Mouse (Mus musculus) kidney, embryonic 15.5 days (tissue): ENCODE results near the gene Gas7. TPM values are rescaled to one million over a fixed set of nuclear protein-coding genes. Genes with fewer than 3 reads are reported as not detected.

Experiments
- ATAC-seq: fragments of 200-750 bp; cut with Nextera tagmentation; replicated peaks from 2 replicates; pipeline ENCODE4 v1.8.0; 2017; ENCODE audit warnings: moderate TSS enrichment; ENCODE audit not compliant: low FRiP score
- H3K27ac ChIP-seq: fragments of 300-500 bp; sonication (generic); 2 replicates; pipeline ENCODE4 v1.5.1; 2015; ENCODE audit warnings: mild to moderate bottlenecking, inconsistent platforms
- H3K27me3 ChIP-seq: fragments of 300-500 bp; sonication (generic); 2 replicates; pipeline ENCODE4 v1.6.1; 2015; ENCODE audit warnings: inconsistent platforms
- H3K36me3 ChIP-seq: fragments of 300-500 bp; sonication (generic); 2 replicates; pipeline ENCODE4 v1.6.1; 2015; ENCODE audit warnings: inconsistent platforms
- H3K4me1 ChIP-seq: fragments of 300-500 bp; sonication (generic); 2 replicates; pipeline ENCODE4 v1.6.1; 2015; ENCODE audit warnings: inconsistent platforms
- H3K4me2 ChIP-seq: fragments of 300-500 bp; sonication (generic); 2 replicates; pipeline ENCODE4 v1.6.1; 2015; ENCODE audit warnings: moderate library complexity, mild to moderate bottlenecking, inconsistent platforms
- H3K4me3 ChIP-seq: fragments of 300-500 bp; sonication (generic); replicated peaks from 2 replicates; pipeline ENCODE4 v1.5.1; 2015; ENCODE audit warnings: mild to moderate bottlenecking, inconsistent platforms
- H3K9ac ChIP-seq: fragments of 300-500 bp; sonication (generic); 2 replicates; pipeline ENCODE4 v1.6.1; 2015; ENCODE audit warnings: mild to moderate bottlenecking, inconsistent platforms
- H3K9me3 ChIP-seq: fragments of 300-500 bp; sonication (generic); replicated peaks from 2 replicates; pipeline ENCODE4 v1.6.1; 2016; ENCODE audit warnings: inconsistent platforms
- WGBS: fragments of 180-500 bp; shearing (Covaris S2); methylation state at CpG from one replicate; pipeline ENCODE4 v1.1.7; 2015; ENCODE audit warnings: mixed read lengths; 5-methylcytosine and 5-hydroxymethylcytosine counted together
- polyA plus RNA-seq: library from polyadenylated mRNA; unstranded; fragments of >200 nt; fragmentation: Nextera tagmentation; extraction: Ambion mirVana; gene quantifications from 2 replicates; pipeline ENCODE4 v1.2.1, GENCODE M21; 2015

Gas7 gene
- polyA plus RNA-seq, 1 experiment from 2014 or later: 12.9 TPM

DNA sequence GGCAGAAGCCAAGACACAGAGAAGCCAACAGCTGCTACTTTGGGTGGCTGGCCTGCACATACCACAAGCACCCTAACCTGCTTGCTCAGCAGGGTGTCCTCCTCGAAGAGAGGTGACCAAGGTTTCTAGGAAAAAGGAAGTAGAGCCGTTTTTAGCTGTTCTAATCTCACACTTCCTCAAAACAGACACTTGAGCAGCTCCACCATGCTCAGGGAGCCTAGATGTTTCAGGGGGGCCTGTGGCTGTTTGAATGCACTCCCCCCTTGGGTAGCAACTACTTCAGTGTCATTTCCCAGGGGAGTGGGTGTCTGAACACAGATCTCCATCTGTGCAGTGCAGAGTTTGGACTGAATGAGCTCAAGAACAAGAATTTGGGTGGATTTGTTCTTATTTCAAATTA is 149.2 kb downstream of the Gas7 start:
- Histone ChIP-seq H3K36me3 (no peaks in the 10 kb centered on the region), H3K9me3 (no peaks in the 10 kb centered on the region), H3K27me3 (no peaks in the 10 kb centered on the region), H3K4me3 (no peak overlapping the region), H3K4me2 (no peak overlapping the region), H3K9ac (no peak overlapping the region), H3K4me1 (peaks cover 3% of the 10 kb centered on the region; the same call in 1 of the 2 replicates), H3K27ac (no peak overlapping the region)
- no peak for ATAC-seq
- 63% methylated on average over 2 of the region's 2 CpGs for WGBS

DNA sequence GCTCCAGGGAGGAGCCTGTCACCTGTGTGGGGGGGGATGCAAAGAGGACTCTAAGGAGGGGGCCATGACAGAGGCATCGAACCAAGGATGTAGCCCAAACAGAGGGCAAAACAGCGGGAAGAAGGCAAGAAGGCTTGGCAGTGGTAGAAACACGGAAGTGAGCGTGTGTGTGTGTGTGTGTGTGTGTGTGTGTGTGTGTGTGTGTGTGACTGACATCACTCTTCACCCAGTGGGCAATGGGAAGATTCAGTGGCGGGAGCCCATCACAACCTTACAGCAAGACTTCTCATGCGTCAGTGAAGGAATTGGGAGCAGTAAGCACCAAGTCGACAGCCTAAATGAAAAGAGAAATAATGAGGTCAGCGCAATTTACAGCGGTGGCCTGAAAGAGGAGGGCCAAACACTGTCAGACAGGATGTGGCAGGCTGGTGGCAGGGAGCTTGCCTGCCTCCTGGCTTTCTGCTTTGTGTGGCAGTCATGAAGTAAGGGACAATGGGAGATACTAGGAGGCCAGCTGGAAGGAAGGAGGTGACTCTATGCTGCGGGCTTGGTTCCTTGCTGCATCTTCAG is 153.0 kb downstream of the Gas7 start:
- no peaks in the 10 kb centered on the region for H3K4me1 ChIP-seq
- H3K9me3 ChIP-seq: no peaks in the 10 kb centered on the region
- no peaks in the 10 kb centered on the region for H3K36me3 ChIP-seq
- no peak overlapping the region for H3K9ac ChIP-seq
- no peaks in the 10 kb centered on the region for H3K27me3 ChIP-seq
- no peak overlapping the region for H3K4me3 ChIP-seq
- ATAC-seq: no peak
- no peak overlapping the region for H3K27ac ChIP-seq
- WGBS: 69% methylated on average over 10 of the region's 10 CpGs
- no peak overlapping the region for H3K4me2 ChIP-seq

DNA sequence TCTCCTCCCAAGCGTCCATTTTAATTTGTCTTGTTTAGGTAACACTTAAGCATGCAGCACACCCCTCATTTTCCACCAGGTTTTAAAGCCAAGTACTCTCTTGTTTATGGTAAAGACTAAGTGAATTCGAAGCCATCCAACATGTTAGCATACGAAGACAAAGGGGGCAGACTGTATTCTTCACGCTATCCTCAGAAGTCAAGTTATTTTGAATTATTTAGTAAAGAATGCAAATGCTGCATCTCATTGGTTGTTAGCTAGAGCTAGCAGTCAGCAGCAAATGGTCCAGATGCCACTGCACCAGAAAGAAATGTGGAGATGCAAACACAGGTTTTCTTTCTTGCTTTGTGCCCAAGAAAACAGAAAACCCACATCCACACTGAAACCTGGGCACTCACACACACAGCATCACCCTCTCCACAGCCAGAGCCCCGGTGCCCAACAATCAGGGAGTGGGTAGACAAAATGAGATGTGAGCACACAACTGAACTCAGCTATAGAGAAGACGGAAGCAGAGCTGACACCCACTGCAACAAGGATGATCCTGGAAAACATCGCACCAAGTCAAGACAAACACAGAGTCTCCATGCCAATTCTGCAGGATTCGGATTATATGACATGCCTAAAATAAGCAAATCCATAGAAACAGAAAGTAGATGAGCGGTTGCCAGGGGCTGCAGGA is 157.1 kb downstream of the Gas7 start:
- Histone ChIP-seq H3K27me3 (no peaks in the 10 kb centered on the region), H3K4me3 (no peak overlapping the region), H3K27ac (no peak overlapping the region), H3K9ac (no peak overlapping the region), H3K36me3 (no peaks in the 10 kb centered on the region), H3K9me3 (no peaks in the 10 kb centered on the region), H3K4me2 (no peak overlapping the region), H3K4me1 (0 out of 2 replicates have a peak, but pooled peaks cover 4% of the 10 kb centered on the region)
- no peak for ATAC-seq
- 88% methylated on average over 9 of the region's 9 CpGs for WGBS

DNA sequence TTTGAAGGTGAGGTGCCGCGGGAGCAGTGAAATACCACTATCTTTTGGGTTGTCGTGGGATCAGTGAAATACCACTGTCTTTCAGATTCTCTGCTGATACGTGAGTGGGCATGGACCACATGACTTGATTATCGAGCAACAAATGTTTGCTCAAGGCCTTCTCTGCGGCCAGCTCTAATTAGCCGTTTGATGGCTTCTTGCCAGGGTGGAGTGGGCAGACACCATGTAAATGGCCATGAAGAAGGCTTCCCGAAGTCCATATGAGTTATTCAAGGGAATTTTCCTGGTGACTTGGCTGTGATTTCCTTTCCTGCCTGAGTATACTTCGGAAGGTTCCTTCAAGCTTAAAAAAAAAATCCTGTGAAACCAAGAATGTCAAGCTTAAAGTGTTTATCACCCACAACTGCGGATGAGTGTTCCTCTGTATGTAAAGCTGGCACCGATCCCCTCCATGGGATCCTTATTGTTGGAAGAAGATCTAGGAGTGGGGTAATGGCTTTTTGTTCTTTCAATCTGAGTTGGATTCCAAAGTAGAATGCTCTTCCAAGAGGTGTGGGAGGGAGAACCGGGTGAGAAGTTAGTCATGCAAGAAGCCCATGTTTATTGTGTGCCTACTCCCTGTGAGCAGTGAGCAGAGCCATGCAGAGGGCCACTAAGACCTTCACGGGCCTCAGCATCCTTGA is 161.5 kb downstream of the Gas7 start:
- 75% methylated on average over 13 of the region's 13 CpGs for WGBS

DNA sequence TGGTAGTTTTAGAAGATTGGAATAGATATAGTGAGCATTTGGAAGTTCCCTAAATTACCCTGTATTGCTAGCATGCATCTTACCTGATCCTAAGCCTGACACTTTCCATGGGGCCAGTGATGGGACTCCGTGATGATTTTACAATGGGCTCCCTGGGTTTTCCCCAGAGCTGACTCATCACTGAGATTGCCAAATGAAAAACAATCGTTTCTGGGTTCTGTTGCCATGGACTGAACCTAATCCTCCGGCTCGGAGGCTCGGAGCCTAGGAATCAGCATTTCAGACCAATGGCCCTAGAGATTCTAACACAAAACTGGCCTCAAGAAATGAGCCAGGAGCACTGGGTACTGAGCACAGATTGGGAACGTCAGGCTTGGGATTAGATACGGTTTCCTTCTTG is 167.1 kb downstream of the Gas7 start:
- H3K4me1 ChIP-seq: 0 out of 2 replicates have a peak, but pooled peaks cover under 1% of the 10 kb centered on the region
- 88% methylated on average over 7 of the region's 7 CpGs for WGBS
- no peak for ATAC-seq
- H3K36me3 ChIP-seq: no peaks in the 10 kb centered on the region
- no peak overlapping the region for H3K9ac ChIP-seq
- no peak overlapping the region for H3K4me2 ChIP-seq
- H3K9me3 ChIP-seq: no peaks in the 10 kb centered on the region
- no peaks in the 10 kb centered on the region for H3K27me3 ChIP-seq
- H3K4me3 ChIP-seq: no peak overlapping the region
- H3K27ac ChIP-seq: no peak overlapping the region

More for the DNA sequence above, 161.5 kb downstream of the Gas7 start:
- Histone ChIP-seq H3K4me1 (0 out of 2 replicates have a peak, but pooled peaks cover 6% of the 10 kb centered on the region), H3K9me3 (no peaks in the 10 kb centered on the region), H3K9ac (no peak overlapping the region), H3K36me3 (no peaks in the 10 kb centered on the region), H3K27me3 (no peaks in the 10 kb centered on the region), H3K4me2 (no peak overlapping the region), H3K27ac (no peak overlapping the region), H3K4me3 (no peak overlapping the region)
- ATAC-seq: no peak

DNA sequence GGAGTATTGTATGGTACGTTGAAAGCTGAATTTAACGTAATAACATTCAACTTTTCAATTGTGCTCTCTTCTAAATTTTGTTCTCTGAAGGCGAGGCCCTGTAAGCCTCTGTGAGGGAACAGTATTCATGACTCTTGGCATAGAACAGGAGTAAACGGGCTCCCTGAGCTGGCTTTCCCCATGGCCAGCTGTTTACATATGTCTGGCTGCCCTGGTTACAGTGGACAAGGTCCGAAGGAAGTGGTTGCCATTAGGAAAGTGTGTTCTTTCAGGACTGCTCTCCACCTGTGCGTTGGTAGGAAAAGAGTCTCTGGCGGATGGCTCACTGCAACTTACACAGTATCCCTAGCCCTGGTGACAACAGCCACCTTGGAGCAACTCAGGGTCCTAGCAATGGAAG is 171.9 kb downstream of the Gas7 start:
- Histone ChIP-seq H3K9ac (no peak overlapping the region), H3K27me3 (no peaks in the 10 kb centered on the region), H3K4me2 (no peak overlapping the region), H3K27ac (no peak overlapping the region), H3K9me3 (no peaks in the 10 kb centered on the region), H3K4me3 (no peak overlapping the region), H3K36me3 (no peaks in the 10 kb centered on the region), H3K4me1 (no peaks in the 10 kb centered on the region)
- 90% methylated on average over 7 of the region's 7 CpGs for WGBS
- no peak for ATAC-seq

DNA sequence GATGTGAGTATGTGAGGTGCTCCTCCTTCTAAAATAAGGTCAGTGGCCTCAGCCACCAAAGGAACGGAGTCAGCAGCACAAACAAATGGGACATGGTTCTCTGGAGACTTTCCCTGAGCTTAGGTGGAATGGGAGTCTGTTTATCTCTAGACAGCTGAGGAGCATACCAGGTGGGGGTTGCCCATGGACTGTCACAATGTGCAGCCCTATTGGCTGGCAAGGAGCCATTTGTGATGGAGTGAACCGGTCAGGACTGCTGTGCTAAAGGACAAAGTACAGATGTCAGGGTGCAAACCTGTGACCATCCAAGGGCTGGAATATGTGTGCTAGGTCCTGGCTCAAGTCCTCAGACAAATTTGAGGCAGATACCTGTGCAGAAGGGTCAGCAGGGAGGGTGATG is 173.3 kb downstream of the Gas7 start:
- Histone ChIP-seq H3K27ac (no peak overlapping the region), H3K4me2 (no peak overlapping the region), H3K9me3 (no peaks in the 10 kb centered on the region), H3K27me3 (no peaks in the 10 kb centered on the region), H3K36me3 (no peaks in the 10 kb centered on the region), H3K4me3 (no peak overlapping the region), H3K4me1 (no peaks in the 10 kb centered on the region), H3K9ac (no peak overlapping the region)
- WGBS: 56% methylated on average over 2 of the region's 2 CpGs
- 0 out of 2 replicates have a peak, but pooled peaks have one; percentile 22 for ATAC-seq

DNA sequence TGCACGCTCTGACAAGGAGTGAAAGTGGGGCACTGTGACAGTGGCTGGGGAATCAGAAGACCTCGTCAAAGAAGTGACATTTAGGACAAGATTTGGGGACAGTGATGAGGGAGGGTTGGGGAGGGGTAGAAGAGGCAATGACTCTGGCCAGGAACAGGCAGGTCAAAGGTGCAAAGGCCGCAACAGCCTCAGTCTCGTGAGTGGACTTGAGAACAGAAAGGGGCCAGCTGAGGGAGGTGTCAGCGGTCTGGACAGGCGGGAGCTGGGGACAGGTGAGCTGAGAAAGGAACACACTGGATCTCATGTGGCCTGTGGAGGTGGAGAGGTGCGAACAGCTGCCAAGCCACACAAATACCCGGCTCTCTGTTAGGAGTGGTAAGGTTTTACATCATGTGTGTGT is 177.7 kb downstream of the Gas7 start:
- Histone ChIP-seq H3K27ac (no peak overlapping the region), H3K27me3 (no peaks in the 10 kb centered on the region), H3K4me3 (no peak overlapping the region), H3K9me3 (no peaks in the 10 kb centered on the region), H3K9ac (no peak overlapping the region), H3K4me1 (0 out of 2 replicates have a peak, but pooled peaks cover 7% of the 10 kb centered on the region), H3K4me2 (no peak overlapping the region), H3K36me3 (no peaks in the 10 kb centered on the region)
- WGBS: 73% methylated on average over 8 of the region's 8 CpGs
- no peak for ATAC-seq

DNA sequence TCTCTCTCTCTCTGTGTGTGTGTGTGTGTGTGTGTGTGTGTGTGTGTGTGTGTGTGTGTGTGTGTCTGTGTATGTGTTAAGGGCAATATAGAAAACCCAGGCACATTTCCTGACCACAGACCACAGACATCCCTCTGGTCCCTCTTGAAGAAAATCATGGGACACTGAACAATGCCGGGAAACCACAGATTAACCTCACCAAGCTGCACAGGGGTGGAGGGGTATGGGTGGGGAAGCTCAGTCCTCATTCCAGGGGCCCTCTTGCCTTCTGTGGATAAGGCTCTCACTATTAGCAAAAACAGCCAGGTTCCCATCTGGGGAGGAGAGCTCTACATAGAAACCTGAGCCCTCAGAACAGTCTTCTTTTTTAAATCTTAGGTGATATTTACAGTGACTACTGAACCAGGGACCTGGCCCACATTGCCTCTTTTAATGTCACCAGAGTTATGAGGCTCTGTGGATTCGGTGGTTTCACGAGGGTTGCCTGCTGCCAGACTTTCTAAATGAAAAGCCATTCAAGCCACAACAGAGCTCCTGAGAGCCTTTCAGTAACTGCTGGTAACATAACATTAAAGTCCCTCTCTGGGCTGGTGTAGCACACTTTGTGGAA is 178.5 kb downstream of the Gas7 start:
- Histone ChIP-seq H3K9me3 (no peaks in the 10 kb centered on the region), H3K27ac (no peak overlapping the region), H3K27me3 (no peaks in the 10 kb centered on the region), H3K4me1 (0 out of 2 replicates have a peak, but pooled peaks cover 7% of the 10 kb centered on the region), H3K9ac (no peak overlapping the region), H3K4me2 (no peak overlapping the region), H3K4me3 (no peak overlapping the region), H3K36me3 (no peaks in the 10 kb centered on the region)
- no peak for ATAC-seq
- WGBS: 44% methylated on average over 3 of the region's 3 CpGs

DNA sequence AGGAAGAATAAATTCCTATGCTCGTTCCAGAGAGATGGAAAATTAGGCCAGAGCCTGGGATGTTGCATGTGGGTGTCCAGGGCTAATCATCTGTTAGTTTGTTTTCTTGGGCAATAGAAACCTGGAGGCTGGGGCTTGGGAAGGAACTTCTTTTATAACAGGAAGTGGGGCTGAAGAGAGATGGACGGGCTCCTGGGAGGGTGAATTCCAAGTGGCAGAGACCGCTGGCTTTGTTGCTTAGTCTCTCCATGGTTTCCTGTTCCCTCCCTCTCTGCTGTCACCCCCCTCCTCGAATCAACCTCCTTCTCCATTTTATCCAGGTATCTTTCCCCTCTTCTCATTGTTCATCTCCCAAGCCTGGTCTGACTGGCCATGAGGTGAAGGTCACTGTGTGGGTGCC is 181.0 kb downstream of the Gas7 start:
- 52% methylated on average over 4 of the region's 4 CpGs for WGBS
- Histone ChIP-seq H3K4me1 (0 out of 2 replicates have a peak, but pooled peaks cover 7% of the 10 kb centered on the region), H3K4me3 (no peak overlapping the region)

DNA sequence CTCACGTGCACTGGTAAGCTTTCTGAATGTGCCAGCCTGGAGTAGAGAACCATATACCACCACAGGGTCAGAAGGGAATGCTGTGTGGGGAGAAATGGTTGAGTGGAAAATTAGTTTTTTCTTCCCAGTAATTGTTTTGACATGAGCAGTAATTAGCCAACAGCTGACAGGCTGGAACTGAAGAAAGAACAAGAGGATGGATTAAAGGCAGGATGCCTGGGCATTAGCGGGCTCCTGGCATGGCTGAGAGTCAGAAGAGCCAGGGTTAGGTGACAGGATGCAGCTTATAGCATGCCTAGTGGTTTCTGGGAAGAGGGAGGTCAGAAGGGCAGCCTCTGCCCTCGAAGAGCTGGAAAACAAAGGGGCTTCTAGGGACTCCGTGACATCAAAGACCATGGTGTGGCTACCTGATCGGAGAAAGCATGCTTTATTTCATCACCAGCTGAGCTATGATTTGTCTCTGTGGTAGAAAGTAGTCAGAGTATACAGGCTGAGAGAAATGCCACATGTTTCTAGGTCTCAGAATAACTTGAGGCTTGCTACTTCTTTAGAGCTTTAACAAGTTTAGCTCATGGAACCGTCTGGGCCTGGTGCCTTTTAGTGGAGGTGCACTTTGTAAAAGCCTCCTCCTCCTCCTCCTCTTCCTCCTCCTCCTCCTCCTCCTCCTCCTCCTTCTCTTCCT is 181.8 kb downstream of the Gas7 start:
- H3K36me3 ChIP-seq: no peaks in the 10 kb centered on the region

More for the DNA sequence above, 181.0 kb downstream of the Gas7 start:
- Histone ChIP-seq H3K4me2 (no peak overlapping the region), H3K36me3 (no peaks in the 10 kb centered on the region), H3K9ac (no peak overlapping the region), H3K27me3 (no peaks in the 10 kb centered on the region), H3K9me3 (no peaks in the 10 kb centered on the region), H3K27ac (no peak overlapping the region)
- ATAC-seq: no peak

More for the DNA sequence above, 181.8 kb downstream of the Gas7 start:
- 0 out of 2 replicates have a peak, but pooled peaks cover 7% of the 10 kb centered on the region for H3K4me1 ChIP-seq
- H3K27ac ChIP-seq: no peak overlapping the region
- no peaks in the 10 kb centered on the region for H3K9me3 ChIP-seq
- no peak overlapping the region for H3K4me3 ChIP-seq
- H3K9ac ChIP-seq: no peak overlapping the region
- 63% methylated on average over 6 of the region's 6 CpGs for WGBS
- no peaks in the 10 kb centered on the region for H3K27me3 ChIP-seq
- ATAC-seq: no peak
- no peak overlapping the region for H3K4me2 ChIP-seq
